ENCODE assay signal across 8 mouse cellular contexts in genomic region chr6:53287562-53288381, GRCm38 (mm10). TPM values are rescaled to one million over a fixed set of nuclear protein-coding genes. Genes with fewer than 3 reads are reported as not detected.
DNase-seq lines count a peak whose midpoint lies in the region; ATAC-seq and TF ChIP-seq lines count a peak whose summit lies in the region.

No protein-coding gene starts in this region.

- no peaks in the 10 kb centered on the region for H3K36me3 ChIP-seq in forebrain, embryonic 11.5 days (ENCODE audit: control insufficient read depth, insufficient read depth, low read length)
- H3K36me3 ChIP-seq in limb, embryonic 12.5 days, result no peaks in the 10 kb centered on the region
- no peaks in the 10 kb centered on the region for H3K36me3 ChIP-seq in midbrain, embryonic 13.5 days
- H3K36me3 ChIP-seq in stomach, postnatal 0 days (ENCODE audit: control insufficient read depth, insufficient read depth, low read length), result no peaks in the 10 kb centered on the region

- peaks cover 15% of the 10 kb centered on the region for H3K27me3 ChIP-seq in forebrain, embryonic 11.5 days (ENCODE audit: control insufficient read depth, insufficient read depth, low read length)
- H3K27me3 ChIP-seq in limb, embryonic 12.5 days, result peaks cover 36% of the 10 kb centered on the region
- H3K27me3 ChIP-seq in midbrain, embryonic 13.5 days, result peaks cover 88% of the 10 kb centered on the region
- no peaks in the 10 kb centered on the region for H3K27me3 ChIP-seq in stomach, postnatal 0 days (ENCODE audit: control insufficient read depth, insufficient read depth, low read length)

- peak; percentile 42 for ATAC-seq in forebrain, embryonic 11.5 days (replicated peaks; ENCODE audit: low FRiP score)
- peak; percentile 53 for ATAC-seq in limb, embryonic 12.5 days (ENCODE audit: insufficient number of reproducible peaks, insufficient read depth, low FRiP score, low TSS enrichment, low read depth)
- ATAC-seq in midbrain, embryonic 13.5 days, result peak; percentile 74
- ATAC-seq in stomach, postnatal 0 days (ENCODE audit: low FRiP score, low TSS enrichment), result peak; percentile 60

- peak overlapping the region; percentile 55 for H3K27ac ChIP-seq in forebrain, embryonic 11.5 days (ENCODE audit: low read depth, low read length)
- peak overlapping the region; percentile 79 for H3K27ac ChIP-seq in limb, embryonic 12.5 days
- H3K27ac ChIP-seq in midbrain, embryonic 13.5 days, result no peak overlapping the region
- no peak overlapping the region for H3K27ac ChIP-seq in stomach, postnatal 0 days (replicated peaks)

- TF ChIP-seq EP300 in stomach, postnatal 0 days (optimal IDR thresholded peaks at IDR 0.05), result no peak

- peak; percentile 97 for DNase-seq in heart, adult 11 months
- no peak for DNase-seq in heart, adult 8-10 months (ENCODE audit: low spot score)
- peak; percentile 45 to 49 for DNase-seq in adrenal gland, postnatal 36 days
- peak; percentile 76 for DNase-seq in forebrain, embryonic 11.5 days (ENCODE audit: low spot score)
- DNase-seq in heart, postnatal 36 days, result peak; percentile 65 to 70
- peak; percentile 43 for DNase-seq in stomach, postnatal 0 days (ENCODE audit: low spot score)

- H3K4me2 ChIP-seq in forebrain, embryonic 11.5 days (ENCODE audit: low read depth, low read length, severe bottlenecking), result peak overlapping the region; percentile 88
- H3K4me2 ChIP-seq in limb, embryonic 12.5 days, result peak overlapping the region; percentile 92
- peak overlapping the region; percentile 86 for H3K4me2 ChIP-seq in midbrain, embryonic 13.5 days (replicated peaks)
- H3K4me2 ChIP-seq in stomach, postnatal 0 days (replicated peaks; ENCODE audit: low read depth), result peak overlapping the region; percentile 93

- intact Hi-C loops in heart, postnatal 36 days (cut with DNase I), result loop anchor here (2.0 to 10.0 kb wide), 5 partner anchors 105 to 797 kb away; no protein-coding TSS in a partner anchor

- H3K4me1 ChIP-seq in forebrain, embryonic 11.5 days (replicated peaks; ENCODE audit: control insufficient read depth, insufficient read depth, low read length), result 0 out of 2 replicates have a peak, but pooled peaks cover 2% of the 10 kb centered on the region
- peaks cover 35% of the 10 kb centered on the region for H3K4me1 ChIP-seq in limb, embryonic 12.5 days (replicated peaks)
- H3K4me1 ChIP-seq in midbrain, embryonic 13.5 days (replicated peaks), result peaks cover 29% of the 10 kb centered on the region
- no peaks in the 10 kb centered on the region for H3K4me1 ChIP-seq in stomach, postnatal 0 days (replicated peaks; ENCODE audit: control insufficient read depth, insufficient read depth)

- under 1% methylated on average over 57 of the region's 63 CpGs for WGBS in forebrain, embryonic 11.5 days
- WGBS in limb, embryonic 12.5 days, result under 1% methylated on average over 63 of the region's 63 CpGs
- WGBS in midbrain, embryonic 13.5 days, result under 1% methylated on average over 63 of the region's 63 CpGs
- 1% methylated on average over 63 of the region's 63 CpGs for WGBS in stomach, postnatal 0 days

- no peaks in the 10 kb centered on the region for H3K9me3 ChIP-seq in forebrain, embryonic 11.5 days (ENCODE audit: control insufficient read depth, low read length)
- H3K9me3 ChIP-seq in limb, embryonic 12.5 days, result no peaks in the 10 kb centered on the region
- no peaks in the 10 kb centered on the region for H3K9me3 ChIP-seq in midbrain, embryonic 13.5 days
- H3K9me3 ChIP-seq in stomach, postnatal 0 days (ENCODE audit: control insufficient read depth, low read length), result no peaks in the 10 kb centered on the region

- H3K4me3 ChIP-seq in forebrain, embryonic 11.5 days (ENCODE audit: low read depth, low read length), result peak overlapping the region; percentile 64
- H3K4me3 ChIP-seq in limb, embryonic 12.5 days (replicated peaks), result peak overlapping the region; percentile 78
- H3K4me3 ChIP-seq in midbrain, embryonic 13.5 days (replicated peaks), result peak overlapping the region; percentile 48
- H3K4me3 ChIP-seq in stomach, postnatal 0 days (ENCODE audit: low read depth, low read length), result peak overlapping the region; percentile 59

- TF ChIP-seq CTCF in stomach, postnatal 0 days (IDR thresholded peaks at IDR 0.05; ENCODE audit: low read depth), result no peak

- H3K9ac ChIP-seq in forebrain, embryonic 11.5 days (ENCODE audit: low read length), result peak overlapping the region; percentile 72
- H3K9ac ChIP-seq in limb, embryonic 12.5 days (replicated peaks), result peak overlapping the region; percentile 85
- peak overlapping the region; percentile 56 for H3K9ac ChIP-seq in midbrain, embryonic 13.5 days (replicated peaks)
- peak overlapping the region; percentile 59 for H3K9ac ChIP-seq in stomach, postnatal 0 days (ENCODE audit: low read length)

RNA-seq across cellular contexts. Expression of gene Creb5, which starts 0.7 kb away (rescaled TPM):
- total RNA-seq in heart, adult 8-10 months (2022), result 1 to 10 TPM; 4.5 to 9.9 (median 8.2) TPM
- 1 to 10 TPM; 2.1 to 3.2 TPM for total RNA-seq in adrenal gland, postnatal 36 days (2021)
- 36.2 and 39.0 TPM in 2 replicates for polyA plus RNA-seq in forebrain, embryonic 11.5 days (2014; fragmentation: Nextera tagmentation; extraction: Ambion mirVana)
- 1 to 10 TPM; 9.3 to 9.4 TPM for total RNA-seq in heart, postnatal 36 days (2021)
- 60.5 and 84.2 TPM in 2 replicates for polyA plus RNA-seq in limb, embryonic 12.5 days (2016; fragmentation: Nextera tagmentation; extraction: Ambion mirVana)
- polyA plus RNA-seq in midbrain, embryonic 13.5 days (2015; fragmentation: Nextera tagmentation; extraction: Ambion mirVana), result 4.3 and 4.5 TPM in 2 replicates
- polyA plus RNA-seq in stomach, postnatal 0 days (2015; fragmentation: Nextera tagmentation; extraction: Ambion mirVana), result 3.2 and 5.3 TPM in 2 replicates

Comparison
In these comparisons a context has a peak if more than half of its experiments do, and no peak if none do; other contexts are left out.
1. H3K27ac ChIP-seq: peak in forebrain, embryonic 11.5 days (single experiment) and limb, embryonic 12.5 days (single experiment); none in midbrain, embryonic 13.5 days (single experiment) and stomach, postnatal 0 days (single experiment).
2. Peak in every context shown above with its lines, with median percentiles within 50 percentile points of each other: ATAC-seq, H3K4me2 ChIP-seq, H3K4me3 ChIP-seq and H3K9ac ChIP-seq.